Mouse (Mus musculus): ENCODE results near the gene Txn2. TPM values are rescaled to one million over a fixed set of nuclear protein-coding genes. Genes with fewer than 3 reads are reported as not detected.
A peak's percentile ranks its signal among the peaks of the same experiment; 100 is the strongest.

Txn2 gene
- polyA plus RNA-seq, 1 experiment from 2014 or later: 269 TPM

DNA sequence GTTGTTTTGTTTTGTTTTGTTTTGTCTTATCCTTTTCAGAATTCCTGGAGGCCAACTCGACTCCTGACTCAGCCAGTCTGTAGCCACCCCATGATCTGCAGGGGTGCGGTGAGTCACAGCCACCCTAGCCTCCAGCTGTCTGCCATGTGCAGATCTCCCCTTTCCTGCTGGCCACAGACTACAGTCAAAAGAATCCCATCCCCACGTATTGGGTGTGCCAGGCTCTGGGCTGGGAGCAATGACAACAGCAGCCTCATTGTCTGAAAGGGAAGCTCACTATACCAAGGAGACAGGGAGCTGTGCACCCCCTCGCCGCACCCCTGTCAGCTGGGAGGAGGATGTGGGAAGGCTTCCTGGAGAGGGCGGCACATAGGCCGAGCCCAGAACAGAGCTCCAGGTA is 40.5 kb downstream of the Txn2 start:
- Histone ChIP-seq H3K36me3 (ENCODE audit: control insufficient read depth, insufficient read depth, low read length) (no peaks in the 10 kb centered on the region), H3K9ac (ENCODE audit: low read depth, low read length) (no peak overlapping the region)
- no peak for ATAC-seq (ENCODE audit: low FRiP score, low TSS enrichment)

GRCm38 (mm10) chr15:77887093-77887488 is 41.7 kb downstream of the Txn2 start:
- no peaks in the 10 kb centered on the region for H3K36me3 ChIP-seq (ENCODE audit: control insufficient read depth, insufficient read depth, low read length)
- H3K4me3 ChIP-seq (ENCODE audit: low read length): no peak overlapping the region
- H3K9ac ChIP-seq (ENCODE audit: low read depth, low read length): no peak overlapping the region
- no peaks in the 10 kb centered on the region for H3K9me3 ChIP-seq (ENCODE audit: control insufficient read depth, low read length)
- peak overlapping the region; percentile 67; the same call in 1 of the 2 replicates for H3K27ac ChIP-seq (ENCODE audit: low read depth, low read length)
- WGBS: 71% methylated on average over 1 of the region's 1 CpGs
- peaks cover 32% of the 10 kb centered on the region for H3K4me1 ChIP-seq (ENCODE audit: control insufficient read depth, insufficient read depth, low read length)
- H3K27me3 ChIP-seq (ENCODE audit: control insufficient read depth, insufficient read depth, low read length): no peaks in the 10 kb centered on the region
- no peak overlapping the region for H3K4me2 ChIP-seq (replicated peaks; ENCODE audit: low read depth, low read length)
- ATAC-seq (ENCODE audit: low FRiP score, low TSS enrichment): no peak

More for the DNA sequence above, 40.5 kb downstream of the Txn2 start:
- no peak overlapping the region for H3K27ac ChIP-seq (ENCODE audit: low read depth, low read length)
- no peaks in the 10 kb centered on the region for H3K27me3 ChIP-seq (ENCODE audit: control insufficient read depth, insufficient read depth, low read length)
- WGBS: 78% methylated on average over 7 of the region's 7 CpGs
- peaks cover 20% of the 10 kb centered on the region for H3K4me1 ChIP-seq (ENCODE audit: control insufficient read depth, insufficient read depth, low read length)
- no peak overlapping the region for H3K4me2 ChIP-seq (replicated peaks; ENCODE audit: low read depth, low read length)
- no peak overlapping the region for H3K4me3 ChIP-seq (ENCODE audit: low read length)
- no peaks in the 10 kb centered on the region for H3K9me3 ChIP-seq (ENCODE audit: control insufficient read depth, low read length)

DNA sequence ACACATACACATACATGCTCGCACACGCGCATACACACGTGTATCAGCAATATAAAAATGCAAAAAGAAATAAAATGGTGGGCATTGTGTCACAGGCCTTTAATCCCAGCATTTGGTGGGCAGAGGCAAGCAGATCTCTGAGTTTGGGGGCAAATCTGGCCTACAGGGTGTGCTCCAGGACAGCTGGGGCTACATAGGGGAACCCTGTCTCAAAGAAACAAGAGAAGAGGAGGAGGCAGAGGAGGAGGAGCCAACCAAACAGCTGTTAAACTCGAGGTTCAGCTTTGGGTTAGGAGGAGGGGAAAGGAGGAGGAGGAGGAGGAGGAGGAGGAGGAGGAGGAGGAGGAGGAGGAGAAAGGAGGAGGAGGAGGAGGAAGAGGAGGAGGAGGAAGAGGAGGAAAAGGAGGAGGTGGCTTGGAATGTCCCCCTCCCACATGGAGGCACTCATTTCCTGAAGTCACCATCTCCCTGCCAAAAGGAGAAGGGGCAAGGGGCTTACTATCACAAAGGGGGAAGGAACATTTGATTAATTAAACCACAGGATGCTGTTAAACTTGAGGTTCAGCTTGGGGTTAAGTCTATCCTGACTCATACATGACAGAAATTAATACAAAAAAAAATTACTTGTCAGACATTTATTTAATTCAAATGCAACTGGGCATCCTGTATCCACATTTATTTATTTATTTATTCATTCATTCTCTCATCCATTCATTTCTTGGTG is 42.3 kb downstream of the Txn2 start:
- H3K27me3 ChIP-seq (ENCODE audit: control insufficient read depth, insufficient read depth, low read length): no peaks in the 10 kb centered on the region
- peaks cover 38% of the 10 kb centered on the region for H3K4me1 ChIP-seq (ENCODE audit: control insufficient read depth, insufficient read depth, low read length)
- H3K4me3 ChIP-seq (ENCODE audit: low read length): no peak overlapping the region
- no peaks in the 10 kb centered on the region for H3K9me3 ChIP-seq (ENCODE audit: control insufficient read depth, low read length)
- H3K36me3 ChIP-seq (ENCODE audit: control insufficient read depth, insufficient read depth, low read length): no peaks in the 10 kb centered on the region
- H3K27ac ChIP-seq (ENCODE audit: low read depth, low read length): peak overlapping the region; percentile 67; the same call in 1 of the 2 replicates
- ATAC-seq (ENCODE audit: low FRiP score, low TSS enrichment): no peak
- H3K9ac ChIP-seq (ENCODE audit: low read depth, low read length): no peak overlapping the region
- whole genome bisulfite sequencing: 92% methylated on average over 4 of the region's 5 CpGs
- H3K4me2 ChIP-seq (replicated peaks; ENCODE audit: low read depth, low read length): no peak overlapping the region

DNA sequence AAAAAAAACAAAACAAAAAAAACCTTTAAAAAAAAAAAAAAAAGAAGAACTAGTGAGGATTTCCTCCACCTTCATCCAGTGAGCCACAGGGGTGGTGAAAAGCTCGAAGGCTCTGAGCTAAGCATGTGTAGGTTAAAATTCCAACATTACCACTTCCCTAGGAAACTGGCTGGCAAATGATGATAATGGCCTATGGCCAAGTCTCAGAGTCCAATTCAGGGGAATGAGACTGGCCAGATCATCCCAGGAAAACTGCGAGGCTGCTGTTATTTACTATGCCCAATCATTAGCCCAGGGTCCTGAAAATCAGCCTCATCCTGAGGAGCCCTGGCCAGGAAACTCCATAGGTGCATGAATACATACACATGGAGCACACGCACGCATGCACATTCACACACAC is 42.9 kb downstream of the Txn2 start:
- Histone ChIP-seq H3K27ac (ENCODE audit: low read depth, low read length) (peak overlapping the region; percentile 47; the same call in 1 of the 2 replicates), H3K4me2 (replicated peaks; ENCODE audit: low read depth, low read length) (no peak overlapping the region), H3K9me3 (ENCODE audit: control insufficient read depth, low read length) (no peaks in the 10 kb centered on the region), H3K36me3 (ENCODE audit: control insufficient read depth, insufficient read depth, low read length) (no peaks in the 10 kb centered on the region), H3K9ac (ENCODE audit: low read depth, low read length) (no peak overlapping the region), H3K4me3 (ENCODE audit: low read length) (no peak overlapping the region), H3K4me1 (ENCODE audit: control insufficient read depth, insufficient read depth, low read length) (peaks cover 40% of the 10 kb centered on the region), H3K27me3 (ENCODE audit: control insufficient read depth, insufficient read depth, low read length) (no peaks in the 10 kb centered on the region)
- ATAC-seq (ENCODE audit: low FRiP score, low TSS enrichment): no peak
- 90% methylated on average over 4 of the region's 4 CpGs for WGBS

GRCm38 (mm10) chr15:77885159-77885558 is 43.6 kb downstream of the Txn2 start:
- ATAC-seq (ENCODE audit: low FRiP score, low TSS enrichment): no peak
- H3K4me1 ChIP-seq (ENCODE audit: control insufficient read depth, insufficient read depth, low read length): peaks cover 40% of the 10 kb centered on the region

DNA sequence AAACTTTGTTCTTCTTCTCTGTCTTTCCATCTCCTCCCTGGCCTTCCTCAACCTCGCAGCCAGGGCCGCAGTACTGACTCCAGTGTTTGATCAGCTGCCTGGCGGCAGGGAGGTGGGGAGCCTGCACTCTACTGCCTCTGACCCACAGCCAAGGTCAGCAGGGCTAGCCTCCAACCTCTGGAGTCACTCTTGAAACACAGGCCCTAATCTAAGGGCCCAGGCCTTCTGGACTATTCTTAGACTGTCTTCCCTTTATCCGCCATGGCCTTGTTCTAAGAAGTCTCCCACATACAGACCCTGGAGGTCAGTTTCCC is 45.2 kb downstream of the Txn2 start:
- H3K4me3 ChIP-seq (ENCODE audit: low read length): no peak overlapping the region
- WGBS: 39% methylated on average over 4 of the region's 4 CpGs

More at GRCm38 (mm10) chr15:77885159-77885558, 43.6 kb downstream of the Txn2 start:
- H3K27me3 ChIP-seq (ENCODE audit: control insufficient read depth, insufficient read depth, low read length): no peaks in the 10 kb centered on the region
- no peak overlapping the region for H3K9ac ChIP-seq (ENCODE audit: low read depth, low read length)
- no peaks in the 10 kb centered on the region for H3K36me3 ChIP-seq (ENCODE audit: control insufficient read depth, insufficient read depth, low read length)
- no peak overlapping the region for H3K4me3 ChIP-seq (ENCODE audit: low read length)
- no peaks in the 10 kb centered on the region for H3K9me3 ChIP-seq (ENCODE audit: control insufficient read depth, low read length)
- no peak overlapping the region for H3K27ac ChIP-seq (ENCODE audit: low read depth, low read length)
- no peak overlapping the region for H3K4me2 ChIP-seq (replicated peaks; ENCODE audit: low read depth, low read length)
- WGBS: 89% methylated on average over 6 of the region's 6 CpGs

GRCm38 (mm10) chr15:77882797-77883696 is 45.8 kb downstream of the Txn2 start:
- no peaks in the 10 kb centered on the region for H3K9me3 ChIP-seq (ENCODE audit: control insufficient read depth, low read length)
- peak overlapping the region; percentile 96 for H3K27ac ChIP-seq (ENCODE audit: low read depth, low read length)
- peak; percentile 88 for ATAC-seq (ENCODE audit: low FRiP score, low TSS enrichment)
- no peaks in the 10 kb centered on the region for H3K36me3 ChIP-seq (ENCODE audit: control insufficient read depth, insufficient read depth, low read length)
- WGBS: 9% methylated on average over 16 of the region's 17 CpGs
- peak overlapping the region; percentile 48 for H3K9ac ChIP-seq (ENCODE audit: low read depth, low read length)
- H3K4me2 ChIP-seq (replicated peaks; ENCODE audit: low read depth, low read length): peak overlapping the region; percentile 34
- H3K27me3 ChIP-seq (ENCODE audit: control insufficient read depth, insufficient read depth, low read length): no peaks in the 10 kb centered on the region
- H3K4me1 ChIP-seq (ENCODE audit: control insufficient read depth, insufficient read depth, low read length): peaks cover 40% of the 10 kb centered on the region
- H3K4me3 ChIP-seq (ENCODE audit: low read length): no peak overlapping the region

More for the DNA sequence above, 45.2 kb downstream of the Txn2 start:
- H3K4me2 ChIP-seq (replicated peaks; ENCODE audit: low read depth, low read length): peak overlapping the region; percentile 34; the same call in 1 of the 2 replicates
- no peaks in the 10 kb centered on the region for H3K27me3 ChIP-seq (ENCODE audit: control insufficient read depth, insufficient read depth, low read length)
- H3K4me1 ChIP-seq (ENCODE audit: control insufficient read depth, insufficient read depth, low read length): peaks cover 40% of the 10 kb centered on the region
- H3K9me3 ChIP-seq (ENCODE audit: control insufficient read depth, low read length): no peaks in the 10 kb centered on the region
- peak overlapping the region; percentile 48 for H3K9ac ChIP-seq (ENCODE audit: low read depth, low read length)
- no peaks in the 10 kb centered on the region for H3K36me3 ChIP-seq (ENCODE audit: control insufficient read depth, insufficient read depth, low read length)
- H3K27ac ChIP-seq (ENCODE audit: low read depth, low read length): peak overlapping the region; percentile 96
- no peak for ATAC-seq (ENCODE audit: low FRiP score, low TSS enrichment)

DNA sequence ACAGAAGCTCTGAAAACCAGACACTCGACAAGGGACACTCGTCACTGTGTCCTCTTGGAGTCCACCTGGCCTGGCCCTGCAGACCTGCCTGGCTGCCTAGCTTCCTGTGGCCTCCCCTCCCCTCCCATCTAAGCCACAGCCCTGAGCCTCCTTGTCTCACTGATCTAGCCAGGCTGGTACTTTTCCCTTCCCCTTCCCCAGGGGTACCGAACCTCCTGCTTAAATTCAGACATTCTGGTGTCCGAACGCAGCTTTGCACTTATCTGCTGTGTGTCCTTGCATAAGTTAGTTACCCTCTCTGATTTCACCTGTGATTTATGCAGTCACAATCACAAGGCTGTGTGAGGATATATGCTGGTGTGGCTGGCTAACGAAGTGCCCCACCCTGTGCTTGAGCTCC is 46.5 kb downstream of the Txn2 start:
- Histone ChIP-seq H3K36me3 (ENCODE audit: control insufficient read depth, insufficient read depth, low read length) (no peaks in the 10 kb centered on the region), H3K4me3 (ENCODE audit: low read length) (no peak overlapping the region), H3K27me3 (ENCODE audit: control insufficient read depth, insufficient read depth, low read length) (no peaks in the 10 kb centered on the region), H3K9ac (ENCODE audit: low read depth, low read length) (0 out of 2 replicates have a peak overlapping the region, but pooled peaks have one; percentile 12), H3K27ac (ENCODE audit: low read depth, low read length) (peak overlapping the region; percentile 96), H3K4me1 (ENCODE audit: control insufficient read depth, insufficient read depth, low read length) (peaks cover 39% of the 10 kb centered on the region), H3K4me2 (replicated peaks; ENCODE audit: low read depth, low read length) (peak overlapping the region; percentile 34), H3K9me3 (ENCODE audit: control insufficient read depth, low read length) (no peaks in the 10 kb centered on the region)
- ATAC-seq (ENCODE audit: low FRiP score, low TSS enrichment): peak; percentile 45
- 45% methylated on average over 6 of the region's 6 CpGs for WGBS

DNA sequence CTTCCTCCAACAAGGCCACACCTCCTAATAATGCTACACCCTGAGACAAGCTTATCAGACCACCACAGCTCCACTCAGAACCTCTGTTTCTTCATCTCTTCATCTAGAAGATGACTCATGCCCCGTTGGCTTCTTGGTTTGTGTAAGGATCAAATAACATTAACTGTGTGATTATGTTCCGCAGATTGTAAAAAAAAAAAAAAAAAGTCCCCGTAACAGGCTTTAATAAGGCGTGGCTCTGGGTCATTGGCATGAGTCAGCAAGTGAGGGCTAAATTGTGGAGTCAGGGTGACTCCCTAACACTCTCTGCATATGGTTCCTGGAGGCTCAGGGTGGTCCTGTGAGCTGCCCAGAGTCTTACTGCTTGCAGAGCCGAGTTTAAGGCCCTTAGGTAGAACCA is 47.1 kb downstream of the Txn2 start:
- H3K4me1 ChIP-seq (ENCODE audit: control insufficient read depth, insufficient read depth, low read length): peaks cover 34% of the 10 kb centered on the region
- no peaks in the 10 kb centered on the region for H3K9me3 ChIP-seq (ENCODE audit: control insufficient read depth, low read length)
- H3K27ac ChIP-seq (ENCODE audit: low read depth, low read length): peak overlapping the region; percentile 96
- no peaks in the 10 kb centered on the region for H3K27me3 ChIP-seq (ENCODE audit: control insufficient read depth, insufficient read depth, low read length)
- 25% methylated on average over 5 of the region's 5 CpGs for WGBS
- H3K36me3 ChIP-seq (ENCODE audit: control insufficient read depth, insufficient read depth, low read length): no peaks in the 10 kb centered on the region
- no peak overlapping the region for H3K4me2 ChIP-seq (replicated peaks; ENCODE audit: low read depth, low read length)
- ATAC-seq (ENCODE audit: low FRiP score, low TSS enrichment): no peak
- no peak overlapping the region for H3K4me3 ChIP-seq (ENCODE audit: low read length)
- H3K9ac ChIP-seq (ENCODE audit: low read depth, low read length): no peak overlapping the region
